Mouse (Mus musculus) ovary, adult 18-20 months (tissue): ENCODE measurements around the gene Cnpy4.

Experiments
- DNase-seq: peaks from one replicate; pipeline ENCODE4 v3.0.0; 2022; ENCODE audit warnings: low spot score, mixed read lengths

Cnpy4 gene

DNA sequence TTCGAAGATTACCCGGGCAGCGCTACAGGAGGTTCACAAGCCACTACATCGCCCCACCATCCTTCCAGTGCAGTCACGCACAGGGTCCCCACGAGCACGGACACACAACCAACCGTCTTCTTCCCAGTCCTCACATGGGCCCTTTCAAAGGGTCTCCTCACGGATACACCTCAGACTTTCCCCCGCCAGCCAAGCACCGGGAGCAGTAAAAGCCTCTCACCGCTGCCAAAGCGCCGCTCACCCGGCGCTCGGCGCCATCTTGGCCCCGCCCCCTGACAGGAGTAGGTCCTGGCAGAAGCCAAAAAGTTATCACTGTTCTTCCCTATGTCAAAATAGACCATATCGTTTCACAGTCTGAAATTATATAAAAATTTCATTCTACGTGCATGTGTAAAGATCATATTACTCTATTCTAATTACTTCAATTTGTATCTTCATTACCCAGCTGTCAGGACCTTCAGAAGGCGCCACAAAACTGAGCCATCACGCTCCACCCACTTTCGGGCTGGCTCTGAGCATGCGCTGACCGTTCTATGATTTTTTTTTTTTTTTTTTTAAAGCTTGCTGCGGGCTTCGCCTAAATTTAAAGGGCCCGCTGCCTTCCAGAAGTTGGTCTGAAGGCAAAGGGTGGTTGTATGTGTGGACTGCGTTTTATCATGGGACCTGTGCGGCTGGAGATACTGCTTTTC, at the start of gene Cnpy4, which contains the start of gene Taf6:
Gene Cnpy4, plus strand, starts transcription at position 536 of the 689 bp plus-strand sequence.
Gene Taf6, minus strand, starts transcription at position 502 of the 689 bp plus-strand sequence.
- DNase-seq = peak; percentile 74

- no peak for DNase-seq
These were observed 49.2 kb upstream of the Cnpy4 start for GRCm38 (mm10) chr5:138137935-138138549.

DNA sequence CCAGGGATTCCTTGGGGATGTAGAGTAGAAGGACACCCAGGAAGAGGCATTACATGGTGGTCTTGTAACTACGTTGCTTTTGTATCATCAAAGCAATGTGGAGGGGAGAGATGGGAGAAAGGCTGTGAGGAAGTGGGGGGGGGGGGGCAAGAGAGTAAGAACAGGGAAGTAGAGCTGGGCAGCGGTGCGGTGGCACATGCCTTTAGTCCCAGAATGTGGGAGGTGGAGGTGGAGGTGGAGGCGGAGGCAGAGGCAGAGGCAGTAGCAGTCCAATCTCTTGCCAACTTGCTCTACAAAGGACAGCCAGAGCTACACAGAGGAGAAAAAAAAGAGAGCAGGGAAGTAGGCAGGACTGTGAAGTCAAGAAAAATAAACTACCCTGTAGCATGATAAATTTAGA, 48.7 kb upstream of the Cnpy4 start:
- DNase-seq = no peak

DNA sequence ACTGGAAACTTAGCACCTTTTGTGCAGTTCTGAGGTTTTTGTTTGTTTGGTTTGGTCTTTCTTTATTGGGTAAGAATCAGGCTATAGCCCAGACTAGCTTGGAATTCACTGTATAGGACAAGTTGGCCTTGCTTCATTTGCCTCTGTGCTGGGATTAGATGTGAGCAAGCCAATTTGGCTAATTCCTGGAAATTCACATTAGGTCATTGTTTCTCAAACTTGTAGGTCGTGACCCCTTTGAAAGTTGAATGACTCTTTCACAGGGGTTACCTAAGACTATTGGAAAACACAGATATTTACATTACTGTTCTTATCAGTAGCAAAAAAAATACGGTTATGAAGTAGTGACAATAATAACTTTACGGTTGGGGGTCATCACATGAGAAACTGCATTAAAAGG, 32.9 kb upstream of the Cnpy4 start:
- DNase-seq = no peak

- DNase-seq = peak; percentile 85
These were observed 31.8 kb upstream of the Cnpy4 start, which contains the start of gene Zfp113 for GRCm38 (mm10) chr5:138155443-138155976. Gene Zfp113 (minus strand): TSS chr5:138155744.

DNA sequence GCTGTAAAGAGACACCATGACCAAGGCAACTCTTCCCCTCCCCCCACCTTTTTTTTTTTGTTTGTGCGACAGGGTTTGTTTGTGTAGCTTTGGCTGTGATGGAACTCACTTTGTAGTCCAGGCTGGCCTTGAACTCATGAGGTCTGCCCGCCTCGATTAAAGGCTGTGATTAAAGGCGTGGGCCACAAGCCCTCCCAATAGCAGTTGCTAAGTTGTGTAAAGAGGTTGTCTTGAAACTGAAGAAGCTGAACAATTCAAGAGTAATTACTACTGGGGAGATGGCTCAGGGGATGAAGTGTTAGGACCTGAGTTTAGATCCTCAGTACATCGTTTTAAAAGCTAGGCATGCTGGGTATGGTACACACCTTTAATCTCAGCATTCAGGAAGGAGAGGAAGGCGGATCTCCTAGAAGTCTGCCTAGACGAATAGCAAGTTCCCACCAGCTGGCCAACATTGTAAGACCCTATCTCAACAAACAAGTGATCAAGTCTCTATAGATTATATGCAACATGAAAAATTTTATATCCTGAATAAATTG, 27.0 kb upstream of the Cnpy4 start:
- DNase-seq = no peak

DNA sequence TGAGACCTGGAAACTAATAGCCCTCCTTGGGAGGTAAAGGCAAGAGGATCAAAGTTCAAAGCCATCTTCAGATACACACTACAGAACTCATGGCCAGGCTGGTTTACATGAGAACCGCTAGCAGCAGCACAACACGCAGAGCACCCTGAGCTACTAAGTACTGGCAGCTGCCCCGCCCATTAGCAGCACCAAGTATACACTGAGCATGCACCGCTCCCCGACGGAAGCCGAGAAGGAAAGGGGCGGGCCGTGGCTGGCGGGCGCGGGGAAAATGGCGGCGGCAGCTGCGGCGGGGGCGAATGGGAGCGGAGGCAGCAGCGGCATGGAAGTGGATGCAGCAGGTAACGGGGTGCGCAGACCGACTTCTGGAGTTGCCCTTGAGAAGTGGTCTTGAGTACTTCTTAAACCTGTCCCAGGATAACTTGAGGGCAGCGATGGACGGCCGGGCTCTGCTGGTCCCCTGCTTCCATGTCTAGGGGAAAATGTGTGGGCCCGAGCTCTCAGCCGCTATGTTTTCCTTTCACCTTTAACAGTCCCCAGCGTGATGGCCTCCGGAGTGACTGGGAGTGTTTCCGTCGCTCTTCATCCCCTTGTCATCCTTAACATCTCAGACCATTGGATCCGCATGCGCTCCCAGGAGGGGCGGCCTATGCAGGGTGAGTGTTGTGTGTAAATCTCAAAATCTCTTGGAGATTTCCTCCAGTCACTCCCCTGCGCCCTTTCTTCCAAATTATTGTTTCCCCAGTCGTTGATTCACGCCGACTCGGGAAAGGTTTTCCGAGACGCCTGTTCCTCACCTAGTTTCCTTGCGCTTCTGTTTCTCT, 26.2 kb upstream of the Cnpy4 start, which contains the start of gene Cops6:
Gene Cops6, plus strand, starts transcription at position 230 of the 824 bp plus-strand sequence.
- DNase-seq = peak; percentile 89

DNA sequence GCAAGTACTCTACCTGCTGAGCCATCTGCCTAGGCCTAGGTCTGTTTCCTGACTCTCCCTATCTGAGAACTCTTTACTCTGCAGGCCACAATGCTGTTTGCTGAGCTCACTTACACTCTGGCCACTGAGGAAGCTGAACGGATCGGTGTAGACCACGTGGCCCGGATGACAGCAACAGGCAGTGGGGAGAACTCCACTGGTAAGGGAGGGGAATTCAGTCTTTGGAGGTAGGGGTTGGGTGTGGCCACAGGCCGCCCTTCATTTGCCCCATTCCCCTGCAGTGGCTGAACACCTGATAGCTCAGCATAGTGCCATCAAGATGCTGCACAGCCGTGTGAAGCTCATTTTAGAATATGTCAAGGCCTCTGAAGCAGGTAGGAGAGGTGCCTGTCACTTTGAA, 24.2 kb upstream of the Cnpy4 start:
- DNase-seq = no peak

DNA sequence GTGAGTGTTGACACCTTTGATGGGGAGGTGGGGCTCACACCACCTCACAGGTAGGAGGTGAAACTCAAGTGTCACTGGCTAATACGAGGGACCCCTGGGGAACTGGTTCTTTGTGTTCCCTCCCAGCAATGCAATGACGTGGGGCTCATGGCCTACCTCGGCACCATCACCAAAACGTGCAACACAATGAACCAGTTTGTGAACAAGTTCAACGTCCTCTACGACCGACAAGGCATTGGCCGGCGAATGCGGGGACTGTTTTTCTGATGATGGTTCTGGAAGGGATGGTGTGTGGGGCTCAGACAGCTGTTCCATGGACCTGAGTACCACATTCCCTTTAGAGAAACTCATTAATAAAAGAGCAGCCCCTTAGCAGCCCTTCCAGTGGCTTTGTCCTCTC, 23.7 kb upstream of the Cnpy4 start:
- no peak for DNase-seq

DNA sequence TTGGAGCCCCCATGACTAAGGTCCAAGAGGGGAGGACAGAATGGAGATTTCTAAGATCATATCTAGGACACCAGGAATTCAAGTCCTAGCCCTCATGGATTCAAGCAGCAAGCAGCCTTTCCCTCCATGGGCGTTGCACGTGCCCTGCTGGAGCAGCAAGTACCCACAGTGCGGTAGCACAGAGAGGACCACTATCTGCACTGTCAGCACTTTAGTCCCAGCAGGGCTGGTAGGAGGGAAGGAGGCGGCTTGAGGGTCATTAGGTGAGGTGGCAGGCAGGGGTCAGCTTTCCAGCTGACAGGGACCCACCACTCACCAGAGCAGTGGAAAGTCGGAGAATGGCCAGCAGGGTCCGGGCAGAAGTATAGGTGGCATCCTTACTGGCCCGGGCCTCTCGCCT, 21.7 kb upstream of the Cnpy4 start:
- DNase-seq = no peak

DNA sequence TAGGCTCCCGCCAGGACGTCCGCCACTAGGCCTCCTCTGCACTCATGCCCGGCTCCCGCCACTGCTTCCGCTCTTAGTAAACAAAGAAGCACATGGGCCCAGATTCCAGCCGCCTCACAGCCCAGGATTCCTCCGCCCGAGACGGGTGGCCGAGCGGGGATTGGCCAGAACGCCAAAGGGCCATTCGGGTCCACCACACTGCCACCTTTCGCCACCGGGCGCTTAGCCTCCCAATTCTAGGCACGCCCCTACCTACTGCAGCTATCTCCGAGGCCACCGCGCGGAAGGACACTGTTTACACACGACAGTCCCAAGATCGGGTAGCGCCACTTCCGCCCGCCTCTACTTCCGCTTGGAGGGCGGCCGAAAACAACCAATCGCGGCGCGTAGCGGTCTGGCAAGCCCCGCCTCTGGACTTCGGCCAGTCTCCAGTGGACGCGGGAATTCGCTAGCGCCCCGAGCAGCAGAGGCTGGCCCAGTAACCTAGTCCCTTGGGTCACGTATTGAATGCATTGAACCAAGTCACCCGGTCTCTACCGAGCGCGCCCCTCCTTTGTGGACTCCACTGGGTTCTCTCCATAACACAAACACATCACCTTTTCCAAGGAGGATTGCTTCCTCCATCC, 16.2 kb upstream of the Cnpy4 start:
- peak; percentile 92 for DNase-seq

GRCm38 (mm10) chr5:138171695-138172491, 15.4 kb upstream of the Cnpy4 start, which contains the start of the genes Ap4m1 and Mcm7:
Gene Ap4m1 (plus strand): TSS chr5:138172002.
Gene Mcm7 (minus strand): TSS chr5:138172422.
- peak; percentile 96 for DNase-seq

DNA sequence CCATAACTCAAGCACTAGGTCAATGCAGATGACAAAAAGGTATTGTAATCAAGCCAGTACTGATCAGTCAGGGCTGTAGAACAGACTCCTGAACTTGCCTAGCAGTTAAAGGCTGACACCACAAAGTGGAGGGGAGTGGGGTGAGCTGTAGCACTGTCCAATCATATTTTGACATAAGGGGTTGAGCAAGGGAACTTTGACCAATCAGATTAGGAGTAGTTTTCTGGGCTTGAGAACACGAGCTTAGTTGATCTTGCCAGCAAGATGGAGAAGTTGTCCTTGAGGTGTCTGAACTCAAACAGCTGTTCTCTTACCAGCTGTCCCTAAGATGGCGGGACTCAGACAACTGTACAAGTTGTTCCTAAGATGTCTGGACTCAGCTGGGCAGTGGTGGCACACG, 14.1 kb upstream of the Cnpy4 start:
- no peak for DNase-seq

- peak; percentile 59 for DNase-seq
These were observed 499 bp downstream of the Cnpy4 start for GRCm38 (mm10) chr5:138187661-138188306.

- peak; percentile 72 for DNase-seq
These were observed 6.8 kb downstream of the Cnpy4 start, which contains the start of gene Mblac1 for GRCm38 (mm10) chr5:138193771-138194727. Gene Mblac1 (plus strand): TSS chr5:138194314.

DNA sequence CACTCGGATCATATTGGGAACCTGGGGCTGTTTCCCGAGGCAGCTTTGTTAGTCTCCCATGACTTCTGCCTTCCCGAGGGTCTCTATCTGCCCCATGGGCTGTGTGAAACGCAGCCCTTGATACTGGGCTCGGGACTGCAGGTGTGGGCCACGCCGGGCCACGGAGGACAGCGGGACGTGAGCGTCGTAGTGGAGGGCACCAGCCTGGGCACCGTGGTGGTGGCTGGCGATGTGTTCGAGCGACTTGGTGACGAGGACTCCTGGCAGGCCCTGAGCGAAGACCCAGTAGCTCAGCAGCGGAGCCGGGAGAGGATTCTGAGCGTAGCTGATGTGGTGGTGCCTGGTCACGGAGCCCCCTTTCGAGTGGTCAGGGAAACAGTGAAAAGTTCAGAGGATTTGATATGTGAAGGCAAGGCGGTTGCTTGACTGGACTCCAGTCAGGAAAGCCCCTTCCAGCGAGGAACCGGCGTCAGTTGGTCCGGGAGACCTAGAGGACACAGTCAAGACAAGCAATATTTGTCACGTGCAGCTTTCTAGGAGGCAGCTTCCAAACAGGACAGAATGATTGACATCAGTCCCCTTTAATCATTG, 7.6 kb downstream of the Cnpy4 start:
- DNase-seq = no peak

DNA sequence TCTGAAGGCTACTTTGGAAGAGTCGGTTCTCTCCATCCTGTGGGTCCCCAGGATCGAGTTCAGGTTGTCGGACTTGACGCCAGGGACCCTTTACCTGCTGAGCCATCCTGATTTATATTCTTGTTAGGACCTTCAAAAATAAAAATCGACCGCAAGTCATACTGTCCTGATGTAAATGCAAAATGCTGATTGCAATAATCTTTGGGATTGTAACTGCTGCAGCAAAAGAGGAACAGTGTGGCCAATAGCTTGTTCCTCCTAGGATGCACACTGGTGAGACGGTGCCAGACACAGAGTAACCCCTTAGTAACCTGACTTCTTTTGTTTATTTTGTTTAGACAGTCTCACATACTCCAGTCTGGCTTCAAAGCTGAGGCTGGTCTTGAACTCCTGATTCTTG, 8.2 kb downstream of the Cnpy4 start:
- no peak for DNase-seq

GRCm38 (mm10) chr5:138199576-138199975, 12.3 kb downstream of the Cnpy4 start:
- DNase-seq = no peak
